Mouse (Mus musculus) liver, embryonic 11.5 days (tissue): ENCODE measurements around the gene Abcg1. TPM values are rescaled to one million over a fixed set of nuclear protein-coding genes. Genes with fewer than 3 reads are reported as not detected.

Experiments
- ATAC-seq: fragments of 200-750 bp; cut with Nextera tagmentation; replicated peaks from 2 replicates; pipeline ENCODE4 v1.8.0; 2017; ENCODE audit warnings: moderate number of reproducible peaks, mild to moderate bottlenecking, moderate TSS enrichment, moderate library complexity; ENCODE audit not compliant: low FRiP score
- DNase-seq: peaks from one replicate; pipeline ENCODE4 v3.0.0-alpha.2; 2017; ENCODE audit warnings: low spot score
- H3K27ac ChIP-seq: fragments of 300-500 bp; sonication (generic); 2 replicates; pipeline ENCODE4 v1.5.1; 2014; ENCODE audit warnings: mild to moderate bottlenecking, low read depth, low read length, control low read depth
- H3K27me3 ChIP-seq: fragments of 300-500 bp; sonication (generic); replicated peaks from 2 replicates; pipeline ENCODE4 v1.6.1; 2014; ENCODE audit warnings: low read length, mixed read lengths; ENCODE audit not compliant: control insufficient read depth, insufficient read depth
- H3K36me3 ChIP-seq: fragments of 300-500 bp; sonication (generic); 2 replicates; pipeline ENCODE4 v1.6.1; 2014; ENCODE audit warnings: mild to moderate bottlenecking, low read length, moderate library complexity, mixed read lengths; ENCODE audit not compliant: control insufficient read depth, insufficient read depth
- H3K4me1 ChIP-seq: fragments of 300-500 bp; sonication (generic); replicated peaks from 2 replicates; pipeline ENCODE4 v1.6.1; 2014; ENCODE audit warnings: low read length, mixed read lengths; ENCODE audit not compliant: control insufficient read depth, insufficient read depth
- H3K4me2 ChIP-seq: fragments of 300-500 bp; sonication (generic); 2 replicates; pipeline ENCODE4 v1.6.1; 2014; ENCODE audit warnings: mild to moderate bottlenecking, control low read depth, moderate library complexity
- H3K4me3 ChIP-seq: fragments of 300-500 bp; sonication (generic); 2 replicates; pipeline ENCODE4 v1.5.1; 2014; ENCODE audit warnings: low read depth, low read length, control low read depth
- H3K9ac ChIP-seq: fragments of 300-500 bp; sonication (generic); 2 replicates; pipeline ENCODE4 v1.6.1; 2014; ENCODE audit warnings: low read depth, low read length, control low read depth
- H3K9me3 ChIP-seq: fragments of 300-500 bp; sonication (generic); 2 replicates; pipeline ENCODE4 v1.6.1; 2016; ENCODE audit warnings: low read length, inconsistent platforms, mixed read lengths; ENCODE audit not compliant: control insufficient read depth
- WGBS: fragments of 180-500 bp; shearing (Covaris S2); extraction: QIAGEN DNeasy Blood & Tissue Kit; methylation state at CpG from one replicate; pipeline ENCODE4 v1.1.7; 2014; 5-methylcytosine and 5-hydroxymethylcytosine counted together
- polyA plus RNA-seq: library from polyadenylated mRNA; unstranded; fragments of >200 nt; fragmentation: Nextera tagmentation; extraction: Ambion mirVana; gene quantifications from 2 replicates; pipeline ENCODE4 v1.2.1, GENCODE M21; 2014

Gene Abcg1
- polyA plus RNA-seq, 1 experiment from 2014 or later: 6.5 TPM

- no peaks in the 10 kb centered on the region for H3K36me3 ChIP-seq
- H3K27ac ChIP-seq: no peak overlapping the region
- no peak overlapping the region for H3K4me2 ChIP-seq
- H3K4me3 ChIP-seq: no peak overlapping the region
- no peaks in the 10 kb centered on the region for H3K9me3 ChIP-seq
- DNase-seq (peak; percentile 74), ATAC-seq (peak; percentile 57; the same call in 1 of the 2 replicates)
- H3K9ac ChIP-seq: no peak overlapping the region
- 0 out of 2 replicates have a peak, but pooled peaks cover 3% of the 10 kb centered on the region for H3K4me1 ChIP-seq
- WGBS: 7% methylated on average over 7 of the region's 7 CpGs
- no peaks in the 10 kb centered on the region for H3K27me3 ChIP-seq
Measured at GRCm38 (mm10) chr17:31119429-31119828, 62.0 kb downstream of the Abcg1 start.

DNA sequence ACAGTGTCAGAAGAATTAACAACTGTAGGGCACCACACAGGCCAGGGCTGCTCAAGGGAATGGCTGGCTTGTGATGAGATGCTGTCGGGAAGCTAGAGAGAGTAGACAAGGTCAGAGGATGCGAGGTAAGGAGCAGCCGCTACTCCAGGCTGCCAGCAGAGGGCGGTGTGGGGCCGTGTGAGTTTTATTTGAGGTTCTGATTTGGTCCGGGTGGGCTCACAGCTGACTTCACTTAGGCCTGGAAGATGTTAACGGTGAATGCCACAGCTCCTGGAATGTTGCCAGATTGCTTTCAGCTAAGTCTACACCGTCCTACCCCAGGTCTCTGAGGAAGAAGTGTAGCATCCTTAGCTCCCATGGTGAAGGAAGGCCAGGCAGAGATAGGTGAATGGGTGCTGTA lies 64.5 kb downstream of the Abcg1 start:
- no peak for ATAC-seq
- no peaks in the 10 kb centered on the region; the same call in 1 of the 2 replicates for H3K27me3 ChIP-seq

GRCm38 (mm10) chr17:31125548-31126266 lies 68.2 kb downstream of the Abcg1 start:
- Histone ChIP-seq H3K9me3 (no peaks in the 10 kb centered on the region), H3K9ac (no peak overlapping the region), H3K4me3 (no peak overlapping the region), H3K36me3 (no peaks in the 10 kb centered on the region), H3K4me1 (peaks cover 5% of the 10 kb centered on the region; the same call in 1 of the 2 replicates), H3K27ac (no peak overlapping the region), H3K27me3 (peaks cover 3% of the 10 kb centered on the region; the same call in 1 of the 2 replicates), H3K4me2 (no peak overlapping the region)
- no peak for DNase-seq
- no peak for ATAC-seq
- 46% methylated on average over 9 of the region's 9 CpGs for WGBS

More for the DNA sequence above, 64.5 kb downstream of the Abcg1 start:
- no peaks in the 10 kb centered on the region for H3K9me3 ChIP-seq
- H3K36me3 ChIP-seq: no peaks in the 10 kb centered on the region
- peak; percentile 51 for DNase-seq
- no peak overlapping the region for H3K27ac ChIP-seq
- WGBS: 7% methylated on average over 8 of the region's 8 CpGs
- H3K4me3 ChIP-seq: no peak overlapping the region
- no peak overlapping the region for H3K4me2 ChIP-seq
- H3K4me1 ChIP-seq: no peaks in the 10 kb centered on the region
- no peak overlapping the region for H3K9ac ChIP-seq

DNA sequence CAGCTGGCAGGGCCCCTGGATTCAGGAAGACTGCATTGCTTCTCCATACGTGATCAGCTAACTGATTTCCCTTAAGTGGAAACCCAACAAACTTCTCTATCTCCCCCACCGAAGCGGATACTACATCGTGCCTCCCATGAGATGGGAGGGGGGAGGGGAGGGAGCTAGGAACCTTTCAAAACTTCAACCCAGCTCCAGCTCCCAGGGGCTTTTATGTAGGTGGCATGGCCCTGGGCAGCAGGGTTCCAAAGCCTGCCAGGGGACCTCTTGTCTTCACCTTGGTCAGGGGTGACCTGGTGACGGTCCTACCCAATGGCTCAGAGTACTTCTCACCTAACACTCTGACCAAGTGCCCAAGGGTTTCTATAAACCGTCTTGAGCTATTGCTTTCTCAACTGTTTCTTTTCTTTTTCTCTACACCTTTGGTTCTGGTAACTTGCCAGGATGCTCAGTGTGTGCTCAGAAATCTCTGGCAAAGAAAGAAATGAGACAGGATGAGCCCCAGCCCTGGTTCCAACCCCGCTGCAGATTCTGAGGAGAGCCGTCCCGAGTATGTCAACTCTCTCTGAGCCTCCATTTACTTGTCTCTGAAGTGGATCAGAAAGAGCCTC lies 71.3 kb downstream of the Abcg1 start:
- WGBS: 81% methylated on average over 9 of the region's 9 CpGs
- no peak overlapping the region for H3K9ac ChIP-seq
- no peak overlapping the region for H3K4me3 ChIP-seq
- no peak for DNase-seq
- H3K36me3 ChIP-seq: no peaks in the 10 kb centered on the region
- H3K9me3 ChIP-seq: no peaks in the 10 kb centered on the region
- H3K4me2 ChIP-seq: no peak overlapping the region
- no peak overlapping the region for H3K27ac ChIP-seq
- H3K27me3 ChIP-seq: peaks cover 3% of the 10 kb centered on the region; the same call in 1 of the 2 replicates
- ATAC-seq: no peak
- peaks cover 5% of the 10 kb centered on the region; the same call in 1 of the 2 replicates for H3K4me1 ChIP-seq

DNA sequence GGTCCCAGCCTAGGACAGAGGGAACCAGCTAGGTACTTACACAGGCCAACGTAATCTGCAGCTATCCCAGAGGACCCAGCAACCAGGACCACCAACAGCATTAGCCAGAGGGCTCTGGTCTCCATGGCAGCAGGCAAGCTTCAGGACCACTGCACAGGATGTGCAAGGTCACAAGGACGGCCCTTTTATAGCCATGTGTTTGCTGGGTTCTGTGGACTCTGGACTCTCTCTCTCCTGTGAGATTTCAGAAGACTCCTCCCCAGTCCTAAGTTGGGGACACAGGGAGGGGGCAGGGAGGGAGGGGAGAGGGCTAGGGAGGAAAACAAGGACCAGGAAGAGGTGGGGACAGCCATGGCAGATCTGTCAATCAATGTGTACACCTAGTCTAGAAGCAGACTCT lies 72.0 kb downstream of the Abcg1 start, which contains the start of gene Tff3:
Tff3 (minus strand) TSS at position 195 of the 400 bp plus-strand sequence.
- DNase-seq (no peak), ATAC-seq (no peak; the same call in 1 of the 2 replicates)
- no peaks in the 10 kb centered on the region for H3K36me3 ChIP-seq
- H3K9ac ChIP-seq: no peak within 1 kb of the TSS
- no peaks in the 10 kb centered on the region for H3K9me3 ChIP-seq
- 33% methylated on average over 2 of the region's 2 CpGs for WGBS
- peaks cover 5% of the 10 kb centered on the region for H3K4me1 ChIP-seq
- peaks cover 3% of the 10 kb centered on the region; the same call in 1 of the 2 replicates for H3K27me3 ChIP-seq
- no peak within 1 kb of the TSS for H3K4me2 ChIP-seq
- H3K27ac ChIP-seq: no peak within 1 kb of the TSS
- H3K4me3 ChIP-seq: no peak within 1 kb of the TSS

GRCm38 (mm10) chr17:31131269-31131821 lies 73.9 kb downstream of the Abcg1 start:
- no peaks in the 10 kb centered on the region for H3K36me3 ChIP-seq
- peaks cover 10% of the 10 kb centered on the region for H3K4me1 ChIP-seq
- no peak overlapping the region for H3K4me2 ChIP-seq
- H3K27ac ChIP-seq: no peak overlapping the region
- no peak overlapping the region for H3K9ac ChIP-seq
- H3K9me3 ChIP-seq: no peaks in the 10 kb centered on the region
- WGBS: 74% methylated on average over 10 of the region's 10 CpGs
- H3K4me3 ChIP-seq: no peak overlapping the region
- peaks cover 3% of the 10 kb centered on the region; the same call in 1 of the 2 replicates for H3K27me3 ChIP-seq
- ATAC-seq: no peak
- DNase-seq: no peak

GRCm38 (mm10) chr17:31133776-31134175 lies 76.3 kb downstream of the Abcg1 start:
- H3K4me3 ChIP-seq: no peak overlapping the region
- no peaks in the 10 kb centered on the region for H3K9me3 ChIP-seq
- H3K4me1 ChIP-seq: peaks cover 10% of the 10 kb centered on the region
- DNase-seq (no peak), ATAC-seq (no peak)
- no peaks in the 10 kb centered on the region; the same call in 1 of the 2 replicates for H3K27me3 ChIP-seq
- WGBS: 64% methylated on average over 15 of the region's 15 CpGs
- peak overlapping the region; percentile 3; the same call in 1 of the 2 replicates for H3K4me2 ChIP-seq
- H3K36me3 ChIP-seq: no peaks in the 10 kb centered on the region
- H3K9ac ChIP-seq: no peak overlapping the region
- H3K27ac ChIP-seq: no peak overlapping the region

- 58% methylated on average over 6 of the region's 6 CpGs for WGBS
- Histone ChIP-seq H3K27me3 (no peaks in the 10 kb centered on the region; the same call in 1 of the 2 replicates), H3K9me3 (no peaks in the 10 kb centered on the region), H3K36me3 (no peaks in the 10 kb centered on the region), H3K4me2 (no peak overlapping the region; the same call in 1 of the 2 replicates), H3K4me1 (peaks cover 5% of the 10 kb centered on the region), H3K27ac (no peak overlapping the region), H3K9ac (no peak overlapping the region), H3K4me3 (no peak overlapping the region)
- DNase-seq (no peak), ATAC-seq (no peak)
Measured at GRCm38 (mm10) chr17:31134913-31135312, 77.4 kb downstream of the Abcg1 start.
